Mouse (Mus musculus) gastrocnemius, postnatal 36 days (tissue): ENCODE measurements around the gene Klf14. TPM values are rescaled to one million over a fixed set of nuclear protein-coding genes. Genes with fewer than 3 reads are reported as not detected.

Experiments
- total RNA-seq, 2 experiments: library from RNA; stranded (reverse); gene quantifications; 2 replicates each; pipeline ENCODE4 v1.2.3; 2021

Gene Klf14
- total RNA-seq, 2 experiments from 2014 or later, result 0.10 to 0.13 TPM

Other genes with a start within 250 kb of the Klf14 start
- gene Mest, start 235.5 kb downstream of the Klf14 start, total RNA-seq, result 1 to 10 TPM; 5.2 to 8.3 TPM
- gene Copg2, start 62.3 kb downstream of the Klf14 start, total RNA-seq, result 10 to 100 TPM; 13.8 to 14.1 TPM
- not detected for gene Tsga13, start 43.5 kb downstream of the Klf14 start, total RNA-seq